Mouse (Mus musculus) cortical plate, adult 2 months (tissue): Measurements from ENCODE around the gene Det1.

Experiments used
- CTCF ChIP-seq: fragments of 200-500 bp; IDR thresholded peaks from 2 replicates; pipeline ENCODE4 v1.5.1; 2011; ENCODE audit warnings: mild to moderate bottlenecking, control low read depth, low read length; ENCODE audit not compliant: insufficient read depth; ENCODE audit errors: extremely low read depth
- POLR2A ChIP-seq: fragments of 200-500 bp; IDR thresholded peaks from 2 replicates; pipeline ENCODE4 v1.6.1; 2011; ENCODE audit warnings: mild to moderate bottlenecking, low read length, control low read depth; ENCODE audit not compliant: insufficient read depth; ENCODE audit errors: extremely low read depth

DNA sequence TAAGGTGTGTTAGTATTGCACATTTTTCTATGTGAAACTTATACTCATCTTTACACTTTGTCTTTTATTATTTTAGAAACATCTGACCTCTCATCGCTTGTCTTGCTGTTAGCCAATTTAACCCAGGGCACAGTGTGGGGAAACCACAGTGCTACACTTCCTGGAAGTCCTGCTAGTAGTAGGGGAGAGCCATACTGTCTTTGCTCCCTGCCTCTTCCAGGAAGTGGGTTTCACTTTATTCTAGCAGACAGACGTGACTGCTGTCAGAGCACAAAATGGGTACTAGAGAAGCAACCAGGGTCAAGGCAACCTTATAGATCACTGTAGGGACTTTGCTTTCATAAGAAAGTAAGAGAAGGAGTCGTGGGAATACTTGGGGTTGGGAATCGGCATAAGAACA lies 7.0 kb upstream of the Det1 start:
- TF ChIP-seq CTCF (no peak), POLR2A (no peak)
